Mouse (Mus musculus): Measurements from ENCODE around the gene Prrc2a. TPM values are rescaled to one million over a fixed set of nuclear protein-coding genes. Genes with fewer than 3 reads are reported as not detected.

Gene Prrc2a
- total RNA-seq, 2 experiments from 2014 or later = 264 to 295 TPM

DNA sequence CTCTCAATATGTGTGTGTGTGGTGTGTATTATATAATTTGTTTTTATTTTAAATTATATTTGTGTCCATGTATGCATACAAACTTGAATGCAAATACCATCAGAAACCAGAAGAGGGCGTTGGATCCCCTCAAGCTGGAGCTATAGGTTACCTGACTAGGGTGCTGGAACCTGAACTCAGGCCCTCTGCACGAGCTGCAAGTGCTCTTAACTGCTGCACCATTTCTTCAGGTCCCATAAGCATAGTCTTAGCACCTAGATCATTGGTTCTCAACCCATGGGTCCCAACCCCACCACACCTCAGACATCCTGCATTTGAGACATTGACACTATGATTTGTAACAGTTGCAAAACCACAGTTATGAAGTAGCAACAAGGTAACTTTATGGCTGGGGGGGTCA, 27.0 kb upstream of the Prrc2a start:
- DNase-seq (ENCODE audit: low spot score in 2 of 2) = no peak

DNA sequence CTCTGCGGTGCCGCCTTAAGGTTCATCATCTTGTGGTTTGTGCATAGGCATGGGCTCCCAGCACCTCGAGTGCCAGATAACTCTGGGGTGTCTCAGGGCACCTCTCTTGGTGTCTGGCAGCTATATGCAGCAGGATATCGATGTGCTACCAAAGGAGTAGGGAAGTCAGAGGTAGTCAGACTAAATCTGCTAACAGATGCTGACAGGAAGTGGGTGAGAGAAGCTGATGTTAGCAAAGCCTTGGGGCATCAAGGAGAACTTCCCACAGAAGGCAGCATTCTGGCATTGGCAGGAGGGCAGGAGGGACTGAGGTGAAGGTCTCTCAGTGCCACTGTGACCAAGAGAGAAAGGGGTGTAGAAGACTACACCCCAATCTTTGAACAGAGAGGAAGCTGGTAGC, 25.4 kb upstream of the Prrc2a start:
- DNase-seq (ENCODE audit: low spot score in 2 of 2) = no peak

DNA sequence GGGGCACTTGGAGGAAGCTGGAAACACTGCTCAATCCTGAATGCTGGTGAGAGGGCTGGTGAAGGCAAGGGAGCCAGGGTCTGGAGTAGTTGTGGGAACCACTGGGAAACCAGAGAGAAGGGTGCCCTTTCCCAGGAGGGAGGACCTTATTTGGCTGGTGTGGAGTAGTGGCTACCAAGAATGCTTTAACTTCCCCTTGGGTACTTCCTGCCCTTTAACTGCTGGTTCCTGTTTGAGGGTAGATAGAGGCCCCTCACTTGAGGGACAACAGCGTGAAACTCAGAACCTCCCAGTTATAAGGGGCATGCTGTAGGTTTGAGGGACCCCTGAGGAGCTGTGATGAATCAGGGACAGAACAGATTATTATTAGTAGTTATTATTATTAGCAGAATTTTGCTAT, 24.5 kb upstream of the Prrc2a start:
- DNase-seq (ENCODE audit: low spot score in 2 of 2) = no peak

- no peak for DNase-seq (ENCODE audit: low spot score in 2 of 2)
These were observed 23.4 kb upstream of the Prrc2a start, which contains the start of gene Lst1 for GRCm38 (mm10) chr17:35187959-35188610. Gene Lst1, minus strand, starts transcription at chr17:35188439.

DNA sequence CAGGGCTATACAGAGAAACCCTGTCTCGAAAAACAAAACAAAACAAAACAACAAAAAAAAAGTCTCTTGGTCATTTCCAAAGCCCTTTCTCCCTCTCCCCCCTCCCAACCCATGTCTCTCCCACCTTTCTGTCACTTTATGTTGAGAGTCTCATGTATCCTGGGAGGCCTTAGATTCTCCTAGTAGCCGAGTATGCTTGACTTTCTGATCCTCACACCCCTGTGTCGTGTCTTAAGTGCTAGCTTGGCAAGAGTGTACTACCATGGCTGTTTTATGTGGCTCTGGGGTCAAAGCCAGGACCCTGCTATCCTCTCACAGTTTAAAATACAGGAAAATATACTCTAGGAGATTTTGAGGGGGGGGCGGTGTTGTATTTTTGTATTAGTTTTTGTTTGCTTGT, 22.6 kb upstream of the Prrc2a start:
- DNase-seq (ENCODE audit: low spot score in 2 of 2) = no peak

DNA sequence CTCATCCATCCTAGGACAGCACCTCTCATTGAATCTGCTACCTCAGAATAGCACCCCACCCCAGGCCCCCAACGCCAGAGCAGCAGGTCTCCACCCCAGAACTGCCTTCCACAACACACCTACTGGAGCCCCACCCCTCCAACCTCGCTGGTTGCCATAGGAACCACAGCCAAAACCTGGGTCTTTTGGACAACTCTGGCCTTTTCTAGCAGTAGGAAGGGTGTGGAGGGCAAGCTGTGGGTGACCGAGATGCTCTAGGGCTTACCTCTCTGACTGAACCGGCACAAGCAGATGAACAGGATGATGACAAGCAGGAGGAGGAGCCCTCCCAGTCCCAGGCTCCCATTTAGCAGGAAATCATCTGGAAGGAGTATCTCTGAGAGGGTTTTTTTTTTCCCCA, 22.0 kb upstream of the Prrc2a start:
- no peak for DNase-seq (ENCODE audit: low spot score in 2 of 2)

- DNase-seq (ENCODE audit: low spot score in 2 of 2) = peak in 1 of 2 experiments; percentile 48
These were observed 21.2 kb upstream of the Prrc2a start for GRCm38 (mm10) chr17:35185639-35186611.

DNA sequence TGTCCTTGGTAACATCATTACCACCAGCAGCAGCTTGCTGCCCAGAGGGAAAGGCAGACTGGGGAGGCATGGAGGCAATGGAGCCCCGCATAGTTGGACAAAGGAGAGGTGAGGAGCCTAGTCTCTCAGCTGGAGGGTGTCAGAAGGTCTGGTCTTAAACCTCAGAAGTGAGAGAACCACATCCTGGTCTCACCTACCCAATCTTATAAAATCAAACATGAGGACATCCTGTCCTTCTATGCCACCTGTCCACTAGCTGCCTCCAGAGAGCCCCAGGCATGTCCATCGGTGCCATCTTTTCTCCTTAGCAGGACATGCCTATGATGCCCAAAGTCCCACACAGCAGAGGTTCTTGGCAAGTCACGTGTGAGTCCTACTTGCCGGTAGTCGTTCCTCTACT, 15.4 kb upstream of the Prrc2a start:
- no peak for DNase-seq (ENCODE audit: low spot score in 2 of 2)

DNA sequence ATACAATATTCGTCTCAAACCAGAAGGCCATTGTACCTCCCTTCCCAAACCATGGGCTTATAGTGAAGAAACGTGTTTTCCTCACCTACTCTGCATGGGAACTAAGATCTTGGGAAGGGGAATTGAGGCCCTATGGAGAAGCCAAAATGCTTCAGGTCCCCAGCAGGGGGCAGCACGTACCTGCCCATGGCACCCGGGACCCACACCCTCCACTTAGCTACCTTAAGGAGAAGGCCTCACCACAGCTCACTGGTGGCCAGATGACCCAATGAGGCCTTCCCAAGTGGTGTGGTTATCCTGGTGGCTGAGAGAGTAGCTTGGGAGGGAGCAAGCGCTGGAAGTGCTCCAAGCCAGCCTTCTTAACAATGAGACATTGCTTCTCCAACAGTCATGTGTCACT, 13.8 kb upstream of the Prrc2a start:
- peak in 1 of 2 experiments; percentile 62 for DNase-seq (ENCODE audit: low spot score in 2 of 2)

DNA sequence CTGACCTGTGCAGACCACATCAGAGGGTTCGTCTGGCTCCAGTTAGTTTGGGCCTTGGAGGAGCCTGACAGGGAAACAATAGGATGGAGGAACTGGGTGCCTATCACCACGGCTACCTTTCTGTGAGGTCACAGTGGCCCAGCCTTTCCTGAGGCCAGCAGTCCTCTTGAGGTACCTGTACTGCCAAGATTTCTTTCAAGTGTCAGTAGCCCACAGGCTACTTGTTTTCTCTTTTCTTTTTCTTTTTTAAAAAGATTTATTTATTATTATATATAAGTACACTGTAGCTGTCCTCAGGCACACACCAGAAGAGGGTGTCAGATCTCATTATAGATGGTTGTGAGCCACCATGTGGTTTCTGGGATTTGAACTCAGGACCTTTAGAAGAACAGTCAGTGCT, 11.3 kb upstream of the Prrc2a start, which contains the start of gene Aif1:
Gene Aif1, minus strand, starts transcription at position 101 of the 400 bp plus-strand sequence.
- no peak for DNase-seq (ENCODE audit: low spot score in 2 of 2)

- DNase-seq (ENCODE audit: low spot score in 2 of 2) = no peak
These were observed 10.7 kb upstream of the Prrc2a start for GRCm38 (mm10) chr17:35175382-35175781.

DNA sequence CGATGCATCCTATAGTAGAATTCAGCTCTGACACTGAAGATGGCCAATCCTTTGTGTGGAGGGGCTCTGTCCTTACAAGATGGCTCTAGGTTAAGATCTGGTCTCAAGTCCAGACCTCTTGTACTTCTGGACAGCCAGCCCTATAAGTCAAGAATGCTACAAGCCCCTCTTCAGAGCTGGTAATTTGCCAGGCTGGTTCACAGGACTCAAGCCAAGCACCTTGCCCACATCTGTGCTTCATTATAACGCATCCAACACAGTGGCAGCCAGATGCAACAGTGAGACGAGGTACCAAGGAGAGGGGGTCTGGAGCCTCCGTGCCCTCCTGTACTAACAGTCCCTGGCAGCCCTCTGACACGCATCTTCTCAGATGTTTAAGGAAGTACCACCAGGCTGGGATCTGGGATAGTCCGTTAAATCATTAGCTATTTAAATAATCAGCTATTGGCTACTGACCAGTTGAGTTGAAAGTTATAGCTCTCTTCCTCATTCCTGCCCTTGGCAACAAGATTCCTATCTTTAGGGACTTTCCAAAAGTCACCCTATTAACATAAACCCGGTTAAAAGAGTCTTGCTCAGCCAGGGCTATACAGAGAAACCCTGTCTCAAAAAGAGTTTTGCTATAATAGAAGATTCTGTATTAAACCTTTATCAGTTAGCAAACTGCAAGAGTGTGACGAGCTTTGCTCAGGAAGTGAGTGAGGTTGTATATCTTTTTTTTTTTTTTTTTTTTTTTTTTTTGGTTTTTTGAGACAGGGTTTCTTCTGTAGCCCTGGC, 9.7 kb upstream of the Prrc2a start:
- DNase-seq (ENCODE audit: low spot score in 2 of 2) = no peak

GRCm38 (mm10) chr17:35173329-35173728, 8.6 kb upstream of the Prrc2a start:
- no peak for DNase-seq (ENCODE audit: low spot score in 2 of 2)

GRCm38 (mm10) chr17:35172445-35173234, 7.9 kb upstream of the Prrc2a start:
- no peak for DNase-seq (ENCODE audit: low spot score in 2 of 2)

DNA sequence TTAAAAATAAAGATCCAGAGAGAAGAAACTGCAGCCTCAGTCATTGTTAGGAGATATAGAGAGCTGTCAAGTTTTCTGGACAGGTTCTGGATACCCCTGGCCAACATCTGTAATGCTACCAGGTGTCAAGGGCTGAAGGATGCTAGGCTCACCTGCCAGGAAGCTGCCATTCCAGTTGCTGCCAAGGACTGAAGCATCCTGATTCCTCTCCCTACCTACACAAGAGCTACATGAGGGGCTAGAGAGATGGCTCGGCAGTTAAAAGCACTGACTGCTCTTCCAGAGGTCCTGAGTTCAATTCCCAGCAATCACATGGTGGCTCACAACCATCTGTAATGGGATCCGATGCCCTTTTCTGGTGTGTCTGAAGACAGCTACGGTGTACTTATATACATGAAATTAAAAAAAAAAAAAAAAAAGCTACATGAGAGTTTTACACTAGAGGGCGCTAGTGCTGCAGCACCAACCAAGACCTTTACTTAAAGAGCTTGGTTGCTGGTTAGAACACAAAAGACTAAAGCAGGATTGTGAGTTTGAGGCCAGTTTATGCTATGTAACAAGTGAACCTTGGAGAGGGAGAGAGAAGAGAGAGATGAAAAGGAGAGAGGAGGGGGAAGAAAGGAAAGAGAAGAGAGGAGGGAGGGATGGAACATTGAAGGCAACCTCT, 4.0 kb upstream of the Prrc2a start:
- DNase-seq (ENCODE audit: low spot score in 2 of 2) = no peak

DNA sequence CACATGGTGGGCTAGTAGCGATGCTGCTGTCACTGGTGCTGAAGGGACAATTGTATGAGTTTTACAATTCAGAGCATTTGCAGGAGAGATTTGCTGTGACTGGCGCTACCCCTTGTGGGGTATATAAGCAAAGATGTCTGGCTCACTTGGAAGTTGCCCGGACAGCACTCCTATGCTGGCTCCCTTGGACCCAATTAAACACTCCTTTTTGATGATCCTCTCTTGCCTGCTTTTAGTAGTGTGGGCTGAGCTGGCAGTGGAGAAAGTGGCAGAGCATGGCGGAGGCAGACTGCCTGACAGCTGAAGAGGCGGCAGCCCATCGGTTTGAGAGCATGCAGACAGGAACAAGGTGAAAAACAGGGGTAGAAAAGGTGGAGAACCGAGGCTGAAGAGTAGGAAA, 3.1 kb upstream of the Prrc2a start:
- DNase-seq (ENCODE audit: low spot score in 2 of 2) = no peak

DNA sequence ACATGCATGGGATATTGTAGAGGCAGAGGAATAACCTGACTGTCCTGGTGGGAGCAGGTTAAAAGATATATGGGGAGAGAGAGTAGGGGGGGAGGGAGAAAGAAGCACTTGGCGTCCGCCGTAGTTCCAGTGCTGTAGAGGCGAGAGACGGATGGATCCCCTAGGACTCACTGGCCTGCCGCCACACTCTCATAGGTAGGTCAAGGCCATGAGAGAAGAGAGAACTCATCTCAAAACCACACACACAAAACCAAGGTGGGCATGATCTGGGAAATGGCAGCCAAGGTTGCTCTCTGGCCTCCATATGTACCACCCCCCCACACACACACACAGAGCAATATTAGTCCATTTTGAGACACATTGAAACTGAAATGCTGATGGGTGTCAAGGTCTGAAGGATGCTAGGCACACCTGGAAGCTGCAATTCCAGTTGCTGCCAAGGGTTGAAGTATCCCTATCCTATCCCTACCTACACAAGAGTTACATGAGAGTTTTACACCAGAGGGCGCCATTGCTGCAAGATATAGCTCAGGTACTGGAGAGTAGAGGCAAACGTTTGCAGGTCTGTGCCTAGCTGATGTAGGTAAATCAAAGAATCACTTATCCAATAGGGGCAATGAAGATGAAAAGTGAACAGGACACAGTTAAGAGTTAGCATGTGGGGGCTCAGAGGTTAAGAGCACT, 1.8 kb upstream of the Prrc2a start:
- DNase-seq (ENCODE audit: low spot score in 2 of 2) = no peak

DNA sequence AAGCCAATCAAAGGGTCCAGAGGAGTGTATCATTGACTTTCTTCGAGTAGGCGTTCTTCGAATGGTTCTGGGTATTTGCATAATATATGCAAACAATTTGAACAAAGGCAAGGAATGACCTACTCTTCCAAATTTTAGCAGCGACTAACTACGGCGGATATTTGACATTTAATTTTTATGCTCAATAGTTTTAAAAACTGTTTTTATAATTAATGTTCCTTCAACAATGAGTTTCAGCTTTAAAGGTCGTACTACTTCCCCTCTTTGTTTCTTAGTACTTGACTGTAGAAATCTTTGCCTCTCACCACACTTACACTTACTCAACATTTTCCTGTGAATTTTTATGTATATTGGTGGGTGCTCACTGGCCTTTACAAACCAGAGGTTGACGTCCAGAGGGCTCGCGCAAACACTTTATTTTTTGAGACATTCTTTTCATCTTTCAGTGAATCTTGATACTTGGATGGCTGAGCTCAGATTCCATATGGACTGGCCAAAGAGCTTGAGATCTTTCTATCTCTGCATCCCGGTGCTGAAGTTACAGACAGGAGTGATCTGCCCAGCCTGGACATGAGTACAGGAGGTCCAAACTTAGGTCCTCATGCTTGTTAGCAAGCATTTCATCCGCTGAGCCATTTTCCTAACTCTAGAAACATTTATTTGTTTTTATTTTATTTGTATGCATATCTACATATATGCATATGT, 906 bp upstream of the Prrc2a start:
- no peak for DNase-seq (ENCODE audit: low spot score in 2 of 2)

GRCm38 (mm10) chr17:35164218-35164567, 504 bp downstream of the Prrc2a start:
- no peak for DNase-seq (ENCODE audit: low spot score in 2 of 2)

Data from adrenal gland, postnatal 4 days (tissue).